Mouse (Mus musculus) inflammation-experienced regulatory T-cells, adult 6 months (primary cell): Measurements from ENCODE around the gene Ube2f. TPM values are rescaled to one million over a fixed set of nuclear protein-coding genes. Genes with fewer than 3 reads are reported as not detected.

ENCODE experiments used
- ATAC-seq: one replicate; pipeline ENCODE4 v1.8.0; 2017
- polyA plus RNA-seq, 3 experiments: library from polyadenylated mRNA; unstranded; fragments of 100-300 nt; shearing (Covaris generic); gene quantifications; one replicate each; pipeline ENCODE4 v1.2.1; 2017

The Ube2f gene
- polyA plus RNA-seq, 3 experiments from 2014 or later, result 86.0 to 104 (median 100) TPM

DNA sequence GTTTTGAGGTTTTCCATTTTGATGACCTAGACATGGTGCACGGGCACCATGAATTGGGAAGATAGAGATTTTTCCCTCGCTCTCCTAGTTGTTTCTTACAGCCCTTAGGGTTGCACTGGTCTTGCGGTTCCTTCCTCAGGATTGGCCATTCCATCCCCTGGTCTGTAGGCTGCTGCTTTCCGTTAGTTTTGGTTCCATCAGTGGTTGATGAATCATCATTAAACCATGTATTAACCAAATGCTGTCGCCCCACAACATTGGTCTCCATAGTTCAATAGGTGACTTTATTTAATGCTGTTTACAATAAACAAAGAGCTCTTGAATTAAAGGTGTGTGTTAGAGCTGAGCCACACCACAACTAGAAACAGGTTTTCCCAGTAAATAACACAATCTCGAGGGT lies 12.4 kb upstream of the Ube2f start:
- no peak for ATAC-seq

DNA sequence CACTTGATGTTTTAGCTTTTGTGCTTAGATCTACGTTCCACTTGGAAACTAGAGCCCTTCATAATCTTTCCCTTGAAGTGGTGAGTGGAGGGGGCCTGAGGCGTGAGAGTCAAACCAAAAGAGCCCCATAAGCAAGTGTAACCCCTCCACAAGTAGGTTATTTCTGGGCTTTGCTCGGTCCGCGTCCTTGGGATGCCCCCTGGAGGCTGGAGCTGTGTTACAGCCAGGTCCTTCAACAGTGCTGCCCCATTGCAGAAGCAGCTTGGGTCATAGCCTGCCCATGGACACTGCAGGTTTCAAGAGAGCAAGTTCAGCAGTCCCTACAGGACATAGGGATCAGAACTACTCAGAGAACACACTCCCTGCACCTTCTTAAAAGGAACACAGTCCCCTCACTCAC lies 11.0 kb upstream of the Ube2f start:
- ATAC-seq, result peak; percentile 68

DNA sequence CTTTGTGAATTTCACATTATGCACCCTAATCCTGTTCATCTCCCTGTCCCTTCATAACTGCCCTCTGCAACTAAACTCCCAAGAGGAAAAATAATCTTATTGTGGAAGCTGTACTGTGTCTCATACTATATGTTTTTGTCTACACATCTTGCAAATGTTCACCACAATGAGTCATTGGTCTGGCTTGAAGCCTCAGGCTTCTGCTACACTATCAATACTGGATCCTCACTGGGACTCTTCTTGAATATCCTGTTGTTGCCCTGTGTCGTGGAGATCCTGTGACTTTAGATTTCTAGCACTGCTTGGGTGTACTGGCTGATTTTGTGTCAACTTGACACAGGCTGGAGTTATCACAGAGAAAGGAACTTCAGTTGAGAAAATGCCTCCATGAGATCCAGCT lies 10.3 kb upstream of the Ube2f start:
- ATAC-seq, result no peak

DNA sequence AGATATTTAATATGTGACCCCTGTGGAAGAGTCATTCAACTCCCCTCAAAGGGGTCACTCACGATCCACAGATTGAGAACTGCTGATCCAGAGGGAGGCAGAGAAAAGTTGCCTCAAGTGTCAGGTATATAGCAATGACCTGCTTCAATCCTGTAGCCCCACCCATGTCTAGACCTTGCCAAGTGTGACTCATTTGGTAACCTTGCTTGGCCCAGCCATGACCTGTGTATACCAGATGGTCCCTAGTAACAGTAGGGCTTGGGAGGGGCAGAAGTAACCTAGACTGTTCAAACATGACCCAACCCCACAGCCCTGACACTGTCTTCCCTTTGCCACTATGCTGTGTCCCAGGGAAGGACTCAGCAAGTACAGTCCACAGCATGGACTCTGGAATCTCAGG lies 9.4 kb upstream of the Ube2f start:
- ATAC-seq, result no peak

DNA sequence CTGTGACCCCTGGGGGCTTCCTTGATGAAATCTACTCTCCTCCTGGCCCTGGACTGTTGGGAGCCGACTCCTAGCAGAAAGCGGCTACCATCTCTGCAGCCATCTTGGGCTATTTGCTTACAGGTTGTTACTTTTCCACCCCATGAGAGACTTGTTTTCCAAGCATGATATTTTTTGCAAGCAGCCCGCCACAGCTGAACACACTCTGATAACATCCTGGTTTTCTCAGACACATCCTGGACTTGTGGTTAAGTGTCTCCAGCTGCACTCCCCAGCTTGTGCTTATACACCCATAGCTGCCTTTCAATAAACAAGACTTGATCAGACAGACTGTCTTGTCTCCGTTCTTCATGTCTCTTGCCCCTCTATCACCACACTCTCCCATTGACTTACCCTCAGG lies 8.9 kb upstream of the Ube2f start:
- ATAC-seq, result no peak

DNA sequence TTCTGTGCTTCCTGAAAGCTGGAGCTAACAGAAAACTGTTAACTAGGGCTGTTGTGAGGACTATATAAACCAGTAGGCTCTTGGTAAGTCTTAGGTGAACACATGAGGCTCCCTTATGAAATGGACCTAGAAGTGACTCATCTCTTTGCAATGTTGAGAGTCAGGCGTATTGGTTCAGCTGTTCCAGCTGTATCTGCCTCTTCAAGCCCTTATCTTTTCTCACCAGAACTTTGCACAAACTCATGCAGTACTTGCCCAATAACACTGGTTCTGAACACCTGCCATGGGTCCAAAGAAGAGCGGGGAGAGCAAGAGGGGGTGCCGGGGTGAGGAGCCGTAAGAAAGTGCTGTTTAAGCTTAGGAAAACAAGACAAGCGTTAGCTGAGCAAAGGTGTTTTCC lies 1.9 kb upstream of the Ube2f start:
- no peak for ATAC-seq

DNA sequence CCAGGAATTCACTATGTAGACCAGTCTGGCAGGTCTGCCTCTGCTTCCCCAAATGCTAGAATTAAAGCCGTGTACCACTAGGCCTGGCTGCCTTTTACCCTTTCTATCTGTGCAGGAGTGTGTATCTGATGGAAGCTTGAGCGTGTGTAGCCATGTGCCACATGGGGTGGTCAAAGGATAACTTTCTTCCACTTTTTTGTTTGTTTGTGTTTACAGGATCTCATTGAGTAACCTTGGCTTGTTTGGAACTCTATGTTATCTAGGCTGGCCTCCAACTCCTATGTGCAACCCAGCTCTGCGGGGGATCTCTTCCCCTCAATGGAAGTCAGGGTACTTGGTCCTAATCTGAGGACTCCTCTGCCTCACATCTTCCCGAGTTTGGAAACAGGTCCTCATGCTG lies 1.1 kb upstream of the Ube2f start:
- ATAC-seq, result no peak

DNA sequence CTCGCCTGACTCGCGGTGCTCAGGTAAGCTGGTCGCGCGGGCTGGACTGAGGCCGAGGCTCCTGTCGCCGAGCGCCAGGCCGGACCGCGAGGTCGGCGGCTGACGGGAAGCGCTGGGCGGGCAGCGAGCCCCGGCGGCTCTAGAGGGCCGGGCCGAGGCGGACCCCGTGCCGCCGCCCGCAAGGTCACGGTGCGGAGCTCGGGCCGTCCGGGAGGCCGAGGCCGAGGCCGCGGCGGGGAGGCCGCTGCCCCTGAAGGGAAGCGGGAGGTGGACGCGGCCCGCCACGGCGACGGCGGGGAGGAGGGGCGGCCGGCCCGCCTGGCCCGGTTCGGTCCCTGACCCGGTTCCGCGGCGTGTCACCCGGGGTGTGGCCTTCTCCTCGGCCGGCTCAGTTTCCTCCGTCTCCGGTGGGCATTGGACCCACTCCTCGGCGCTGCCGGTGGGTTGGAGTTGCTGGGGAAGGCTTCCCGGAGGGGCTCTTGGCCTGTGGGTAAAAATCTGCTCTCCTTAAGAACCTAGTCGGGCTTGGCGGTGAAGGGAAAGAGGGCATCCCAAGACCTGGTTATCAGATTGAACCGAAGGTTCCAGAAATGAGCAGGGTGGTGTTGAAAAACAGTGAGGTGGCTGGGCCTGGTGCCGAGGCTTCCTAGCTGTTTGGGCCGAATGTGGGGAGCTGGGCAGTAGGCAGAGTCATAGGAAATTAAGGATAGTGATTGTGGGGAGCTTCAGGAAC lies 477 bp downstream of the Ube2f start:
- ATAC-seq, result peak; percentile 5

DNA sequence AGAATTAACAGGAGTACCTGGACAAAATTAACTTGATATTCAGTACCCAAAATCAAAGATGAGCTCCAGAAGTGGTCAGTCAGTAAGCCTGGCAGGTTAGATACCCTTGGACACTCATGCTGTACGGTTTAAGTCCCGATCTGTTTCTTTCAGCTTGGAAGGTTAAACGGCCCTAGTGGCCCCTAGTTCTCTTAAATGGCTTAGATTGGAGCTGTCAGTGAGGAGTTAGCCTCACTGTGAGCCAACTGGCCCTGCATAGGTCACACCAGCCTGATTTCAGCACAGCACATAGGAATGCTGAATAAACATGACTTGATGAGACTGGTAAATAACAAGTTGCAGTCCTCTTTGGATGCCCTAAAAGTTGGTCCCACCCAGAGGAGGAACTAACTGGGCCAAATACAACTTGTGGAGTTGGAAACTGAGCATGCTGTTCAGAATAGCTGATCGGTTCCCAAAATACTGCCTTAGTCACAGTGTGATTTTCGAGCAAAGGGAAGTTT lies 1.1 kb downstream of the Ube2f start:
- ATAC-seq, result no peak

DNA sequence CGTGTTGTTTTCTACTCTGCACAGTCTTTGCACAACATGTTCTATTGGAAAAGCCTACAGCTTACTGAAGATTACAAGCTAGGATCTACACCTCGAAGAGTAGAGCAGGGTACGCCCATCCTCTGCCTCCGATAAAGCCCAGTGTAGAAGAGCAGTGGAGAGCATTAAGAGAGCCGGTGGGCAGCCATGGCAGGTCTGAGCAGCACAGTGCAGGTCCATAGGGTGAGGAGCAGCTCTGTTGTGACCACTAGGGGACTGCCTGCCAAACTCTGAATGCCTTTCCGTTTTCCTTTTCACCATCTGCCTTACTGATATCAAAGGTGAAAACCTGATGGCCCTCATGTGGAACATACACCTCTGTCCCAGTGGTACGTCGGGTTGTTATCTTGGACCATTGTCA lies 1.8 kb downstream of the Ube2f start:
- ATAC-seq, result no peak

DNA sequence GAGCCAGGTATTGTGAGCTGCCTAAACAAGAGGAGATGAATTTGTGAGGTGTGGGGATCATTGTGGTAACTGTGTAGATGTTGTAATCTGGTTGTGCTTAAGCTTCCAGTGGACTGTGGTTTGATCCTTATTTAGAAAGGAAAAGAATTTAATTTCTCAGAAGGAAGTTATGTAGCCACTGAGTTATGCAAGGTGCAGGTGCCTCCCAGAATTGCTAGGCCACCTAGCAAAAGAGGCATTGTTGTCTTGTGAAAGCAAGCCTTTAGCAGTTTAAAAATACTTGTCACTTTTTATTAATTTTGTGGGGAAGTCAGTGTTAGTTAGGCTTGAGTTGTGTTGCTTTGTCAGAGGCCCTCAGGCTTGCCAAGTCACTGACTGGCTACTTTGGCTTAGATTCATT lies 7.8 kb downstream of the Ube2f start:
- no peak for ATAC-seq

DNA sequence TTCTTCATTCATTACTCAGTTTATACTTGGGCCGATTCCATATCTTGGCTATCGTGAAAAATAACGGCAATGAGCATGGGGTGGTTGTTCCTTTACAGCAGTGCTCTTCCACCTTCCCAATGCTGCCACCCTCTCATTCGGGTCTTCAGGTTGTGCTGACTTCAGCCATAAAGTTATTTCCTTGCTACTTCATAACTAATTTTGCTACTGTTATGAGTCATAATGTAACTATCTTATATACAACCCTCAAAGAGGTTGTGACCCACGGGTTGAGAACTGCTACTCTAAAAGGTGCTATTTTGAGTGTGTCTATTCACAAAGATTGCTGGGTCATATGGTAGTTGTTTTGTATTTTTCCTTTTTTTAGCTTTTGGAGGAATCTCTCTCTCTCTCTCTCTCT lies 9.7 kb downstream of the Ube2f start:
- peak; percentile 84 for ATAC-seq

DNA sequence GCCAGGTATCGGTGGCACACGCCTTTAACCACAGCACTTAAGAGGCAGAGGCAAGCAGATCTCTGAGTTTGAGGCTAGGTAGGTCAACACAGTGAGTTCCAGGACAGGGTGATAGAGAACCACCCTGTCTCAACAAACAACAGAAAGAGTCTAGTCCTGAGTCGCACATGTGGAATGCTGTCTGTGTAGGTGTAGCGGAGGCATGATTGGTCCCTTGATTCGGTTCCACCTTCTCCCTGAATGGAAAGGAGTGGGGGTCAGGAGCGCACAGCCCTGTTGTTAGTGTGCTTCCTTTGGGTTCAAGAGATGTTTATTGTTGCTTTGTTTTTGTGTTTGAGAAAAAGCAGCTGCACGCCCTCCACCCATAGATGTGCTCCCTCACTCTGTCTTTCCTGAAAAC lies 12.4 kb downstream of the Ube2f start:
- ATAC-seq, result no peak

DNA sequence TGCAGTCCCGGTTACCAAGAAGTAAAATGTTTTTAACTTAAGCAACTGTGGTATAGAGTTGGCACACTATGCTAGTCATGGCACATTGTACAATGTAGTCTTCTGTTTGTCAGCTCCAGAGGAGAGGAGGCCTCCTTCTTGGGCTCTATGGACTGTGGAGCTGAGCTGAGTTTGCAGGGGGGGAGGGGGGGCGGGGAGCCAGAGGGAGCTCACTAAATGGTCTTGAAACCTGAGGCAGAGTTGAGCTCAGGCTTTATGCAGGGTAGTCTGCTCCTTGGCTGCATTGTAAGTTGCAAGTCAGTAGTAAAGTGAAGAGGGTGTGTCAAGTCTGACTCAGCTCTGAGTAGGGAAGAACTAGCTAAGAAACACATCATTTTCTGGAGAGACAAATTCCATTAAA lies 22.2 kb downstream of the Ube2f start:
- ATAC-seq, result no peak

DNA sequence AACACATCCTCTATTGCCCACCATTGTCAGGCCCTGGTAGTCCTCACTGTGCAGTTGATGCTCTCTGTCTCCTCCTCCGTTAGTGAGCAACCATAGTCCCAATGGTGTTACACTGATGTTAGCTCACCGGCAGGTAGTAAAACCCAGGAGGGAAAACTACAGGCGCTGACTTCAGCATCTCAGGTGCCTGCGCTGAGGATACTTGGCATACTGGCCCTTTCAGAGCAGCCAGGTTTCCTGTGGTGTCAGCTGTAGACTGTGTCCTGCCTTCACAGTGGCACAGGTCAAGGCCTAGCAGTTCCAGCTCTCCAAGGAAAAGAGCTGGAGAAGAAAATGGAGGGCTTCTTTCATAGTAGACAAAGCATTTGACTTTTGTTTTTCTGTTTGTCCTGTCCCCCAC lies 26.5 kb downstream of the Ube2f start:
- no peak for ATAC-seq

DNA sequence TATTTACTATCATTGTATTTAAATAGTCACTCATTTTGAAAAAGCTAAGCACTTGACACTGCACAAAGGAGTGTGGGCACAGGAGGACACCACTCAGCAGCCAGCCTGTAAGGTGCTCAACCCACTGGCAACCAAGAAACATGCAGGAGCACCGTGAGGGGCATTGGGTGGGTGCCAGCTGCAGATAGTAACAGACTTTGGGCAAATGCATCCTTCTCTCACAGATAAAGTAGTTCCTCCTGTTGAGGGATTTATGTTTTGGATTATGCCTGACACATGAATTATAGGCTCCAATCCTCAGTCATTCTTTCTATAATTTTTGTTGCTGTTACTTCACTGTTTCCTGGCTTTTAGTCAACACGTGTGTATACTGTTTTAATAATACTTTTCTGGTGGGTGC lies 27.4 kb downstream of the Ube2f start:
- no peak for ATAC-seq

DNA sequence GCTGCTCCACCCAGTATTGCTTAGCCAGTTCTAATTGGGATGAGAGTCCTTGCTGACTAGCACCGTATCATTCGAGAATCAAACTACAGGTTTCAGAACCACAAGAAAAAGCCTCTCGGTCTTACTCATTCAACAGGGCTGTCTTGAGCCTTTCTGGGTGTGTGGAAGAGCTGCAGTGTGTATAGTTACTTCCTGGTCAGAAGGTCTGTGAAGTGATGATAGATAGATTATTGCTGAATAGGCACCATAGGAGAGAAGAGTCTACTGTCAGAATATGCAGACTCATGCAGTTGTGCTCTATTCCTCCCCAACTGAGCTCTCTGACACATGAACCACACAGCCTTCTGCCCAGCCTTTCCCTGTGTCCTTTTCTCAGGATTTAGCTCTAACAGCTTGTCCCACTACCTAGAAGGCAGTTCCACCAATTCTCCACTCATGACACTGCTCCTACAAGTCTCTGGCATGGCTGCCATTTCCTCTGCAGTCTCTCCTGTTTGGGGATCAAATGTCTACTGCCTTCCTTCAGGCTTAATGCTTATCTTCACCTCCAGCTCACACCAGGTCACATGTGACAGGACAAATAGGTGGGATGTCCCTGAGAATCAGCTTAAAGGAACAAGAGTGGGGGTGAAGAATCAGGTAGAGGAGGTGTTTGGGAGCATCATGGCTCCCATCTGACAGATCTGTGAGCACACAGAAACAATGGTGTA lies 28.5 kb downstream of the Ube2f start:
- ATAC-seq, result peak; percentile 55

DNA sequence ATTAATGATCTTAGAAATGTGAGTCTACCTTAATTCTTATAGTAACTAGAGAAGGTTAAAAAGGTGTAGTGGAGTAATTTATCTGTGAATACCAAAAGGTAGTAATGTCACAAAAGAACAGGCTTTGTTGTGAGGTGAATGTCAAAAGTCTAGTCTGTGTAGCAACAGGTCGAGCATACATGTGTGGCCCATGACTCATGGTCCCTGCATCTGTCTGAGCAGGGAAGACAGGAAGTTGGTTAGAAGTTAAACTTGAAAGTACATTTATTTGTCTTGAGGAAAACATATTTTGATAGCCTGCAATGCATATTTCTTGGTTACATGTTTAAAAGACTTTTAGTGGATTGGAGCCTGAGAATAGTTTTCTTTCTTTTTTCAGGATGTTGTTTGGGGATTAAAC lies 29.0 kb downstream of the Ube2f start:
- peak; percentile 83 for ATAC-seq

DNA sequence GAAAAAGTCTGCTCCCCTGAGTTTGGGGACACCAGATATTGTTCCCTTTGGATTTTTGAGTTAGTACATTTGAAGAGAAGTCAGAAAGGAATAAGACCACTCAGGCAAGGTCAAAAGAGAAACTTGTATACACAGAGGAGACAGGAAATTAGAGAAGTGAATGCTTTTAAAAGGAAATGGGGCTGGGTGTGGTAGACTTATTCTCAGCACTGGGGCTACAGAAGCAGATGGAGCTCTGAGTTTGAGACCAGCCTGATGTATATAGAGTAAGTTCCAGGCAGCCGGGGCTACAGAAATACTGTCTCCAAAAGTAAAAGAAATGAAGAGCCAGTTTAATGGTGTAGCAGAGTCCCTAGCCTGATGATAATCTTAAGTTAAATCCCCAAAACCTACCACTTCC lies 32.5 kb downstream of the Ube2f start:
- ATAC-seq, result no peak

DNA sequence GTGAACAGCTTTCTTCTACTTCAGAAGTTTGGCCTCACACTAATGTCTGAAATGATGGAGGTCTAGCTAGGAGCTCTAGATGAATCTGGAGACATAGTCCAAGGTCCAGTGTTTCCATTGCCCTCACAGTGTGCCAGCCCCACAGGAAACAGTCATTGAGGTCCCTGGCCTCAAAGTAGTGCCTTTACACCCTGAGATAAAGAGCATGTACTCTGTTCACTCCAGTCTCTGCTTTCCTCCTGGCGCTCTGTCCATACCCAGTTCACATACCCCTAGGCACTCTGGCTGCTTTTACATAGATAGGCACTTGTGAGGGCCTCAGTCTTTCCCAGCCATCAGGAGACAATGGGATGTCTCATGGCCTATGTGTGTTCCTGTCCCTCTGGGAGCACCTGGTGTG lies 39.3 kb downstream of the Ube2f start:
- ATAC-seq, result no peak

DNA sequence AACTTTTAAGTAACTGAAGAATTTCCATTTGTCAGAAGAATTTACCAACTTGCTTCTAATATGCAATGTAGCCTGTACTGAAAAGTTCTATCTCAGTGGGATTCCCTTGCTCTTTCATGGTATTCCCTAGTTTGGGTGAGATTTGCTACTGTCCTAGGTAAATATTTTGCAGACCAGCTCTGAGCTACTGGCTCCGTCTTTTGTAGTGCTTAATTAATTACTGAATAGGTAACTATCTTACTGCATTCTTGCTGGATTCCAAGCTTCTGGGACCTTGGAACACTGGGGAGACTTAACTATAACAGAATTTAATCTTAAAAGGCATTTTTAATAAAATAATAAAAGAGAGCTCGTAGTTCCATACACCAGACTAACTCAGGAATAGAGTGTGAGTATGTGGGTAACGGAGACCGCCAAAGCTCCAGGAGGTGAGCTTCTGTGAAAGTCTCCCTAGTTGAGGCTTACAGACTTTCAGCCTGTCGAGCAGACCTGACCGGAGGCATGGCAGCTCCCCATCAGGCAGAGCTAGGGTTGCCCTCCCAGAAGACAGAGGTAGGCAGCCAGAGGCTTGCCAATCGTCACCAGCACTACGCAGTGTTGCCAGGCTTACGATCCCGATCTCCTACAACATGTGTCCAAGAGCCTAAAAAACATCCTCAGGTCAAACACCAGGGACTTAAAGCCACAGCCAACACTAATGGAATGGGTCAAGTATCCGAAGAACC lies 42.2 kb downstream of the Ube2f start:
- no peak for ATAC-seq

DNA sequence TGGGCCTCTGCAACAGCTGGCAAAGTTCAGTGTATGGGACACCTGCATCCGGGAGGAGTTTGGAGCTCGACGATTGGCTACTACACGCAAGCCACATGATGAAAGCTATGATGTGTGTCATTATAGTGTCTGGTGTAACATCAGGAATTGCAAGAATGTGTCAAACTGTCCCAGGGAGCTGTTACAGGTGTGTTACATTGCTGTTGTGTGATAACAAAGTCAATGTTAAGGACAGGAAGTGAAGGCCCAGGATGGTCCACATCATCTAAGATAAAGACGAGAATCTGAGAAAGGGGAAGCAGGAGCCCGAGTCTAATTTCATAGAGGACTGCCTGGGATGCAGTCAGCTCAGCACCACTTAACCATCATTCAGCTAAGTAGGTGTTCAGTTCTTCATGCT lies 45.4 kb downstream of the Ube2f start:
- ATAC-seq, result no peak

DNA sequence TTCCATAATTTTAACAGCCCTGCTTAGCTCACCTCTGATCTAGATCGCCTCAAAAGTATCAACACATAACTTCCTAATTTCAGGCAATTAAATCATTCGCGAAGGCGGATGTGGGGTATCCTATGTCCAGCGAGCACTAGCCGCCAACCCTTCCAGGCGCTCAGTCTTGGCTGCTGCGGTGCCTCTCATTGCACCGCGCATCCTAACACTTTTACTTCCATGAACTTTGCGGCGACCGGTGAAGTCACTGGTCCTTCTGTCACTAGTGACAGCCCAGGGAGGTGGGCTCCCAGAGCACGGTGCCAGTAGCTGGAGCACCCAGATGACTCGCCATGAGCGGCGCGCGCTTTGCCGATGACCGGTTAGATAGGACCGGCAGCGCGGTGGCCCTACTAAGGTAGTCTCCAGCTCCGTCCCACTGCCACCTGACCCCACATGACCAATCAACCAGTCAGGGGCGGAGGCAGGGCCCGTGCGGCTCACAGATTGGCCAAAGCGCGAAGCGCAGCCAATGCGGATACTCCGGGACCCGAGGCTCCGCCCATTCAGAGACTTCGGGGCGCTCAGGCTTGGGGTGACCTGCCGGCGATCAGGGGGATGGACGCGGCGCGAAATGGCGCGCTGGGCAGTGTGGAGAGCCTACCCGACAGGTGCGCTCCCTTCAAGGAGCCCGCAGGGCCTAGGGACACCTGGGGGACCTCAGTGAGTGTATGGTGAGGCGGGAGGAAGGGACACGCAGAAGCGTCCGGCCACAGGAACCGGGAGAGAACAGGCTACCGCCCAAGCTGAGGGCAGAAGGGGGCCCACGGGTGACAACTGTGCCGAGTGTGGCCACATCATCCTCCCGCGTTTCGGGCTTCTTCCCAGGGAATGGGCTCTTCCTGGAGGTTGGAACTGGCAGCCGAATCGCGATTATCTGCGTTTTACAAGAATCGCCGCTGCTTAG lies 48.0 kb downstream of the Ube2f start, which contains the start of gene Scly:
Scly (plus strand) TSS at position 540 of the 946 bp plus-strand sequence.
- peak; percentile 97 for ATAC-seq
